Mouse (Mus musculus) left cerebral cortex, adult 9 months (tissue): ENCODE data around the gene Sh3bgr.

Experiments used
- DNase-seq, 2 experiments: peaks; one replicate each; pipeline ENCODE4 v3.0.0; 2022; ENCODE audit warnings: low spot score in 2 of 2

Sh3bgr gene

GRCm38 (mm10) chr16:96210856-96211255 lies 10.6 kb downstream of the Sh3bgr start:
- DNase-seq, result no peak

- no peak for DNase-seq
Observed at GRCm38 (mm10) chr16:96213027-96213426, 12.8 kb downstream of the Sh3bgr start.

- DNase-seq, result no peak
Observed at GRCm38 (mm10) chr16:96221491-96221890, 21.2 kb downstream of the Sh3bgr start.

GRCm38 (mm10) chr16:96221959-96222358 lies 21.7 kb downstream of the Sh3bgr start:
- no peak for DNase-seq

- no peak for DNase-seq
Observed at GRCm38 (mm10) chr16:96222452-96222851, 22.2 kb downstream of the Sh3bgr start.

- DNase-seq, result no peak
Observed at GRCm38 (mm10) chr16:96228438-96228837, 28.2 kb downstream of the Sh3bgr start.

GRCm38 (mm10) chr16:96229044-96229555 lies 28.9 kb downstream of the Sh3bgr start:
- DNase-seq, result no peak

GRCm38 (mm10) chr16:96230411-96230810 lies 30.2 kb downstream of the Sh3bgr start:
- peak in 1 of 2 experiments; percentile 75 for DNase-seq

GRCm38 (mm10) chr16:96231251-96231650 lies 31.0 kb downstream of the Sh3bgr start:
- DNase-seq, result no peak

- no peak for DNase-seq
Observed at GRCm38 (mm10) chr16:96231974-96232373, 31.7 kb downstream of the Sh3bgr start.

- DNase-seq, result no peak
Observed at GRCm38 (mm10) chr16:96233996-96234395, 33.7 kb downstream of the Sh3bgr start.

GRCm38 (mm10) chr16:96235366-96235970 lies 35.2 kb downstream of the Sh3bgr start, which contains the start of gene B3galt5:
TSS of gene B3galt5 (plus strand) at chr16:96235801.
- DNase-seq, result peak in 1 of 2 experiments; percentile 15

GRCm38 (mm10) chr16:96244496-96244895 lies 44.2 kb downstream of the Sh3bgr start:
- DNase-seq, result no peak

- DNase-seq, result peak in 1 of 2 experiments; percentile 45
Observed at GRCm38 (mm10) chr16:96249635-96250034, 49.4 kb downstream of the Sh3bgr start.

- no peak for DNase-seq
Observed at GRCm38 (mm10) chr16:96252146-96252545, 51.9 kb downstream of the Sh3bgr start.

GRCm38 (mm10) chr16:96258429-96258828 lies 58.2 kb downstream of the Sh3bgr start:
- DNase-seq, result no peak

- no peak for DNase-seq
Observed at GRCm38 (mm10) chr16:96271736-96272135, 71.5 kb downstream of the Sh3bgr start.

- DNase-seq, result peak in 1 of 2 experiments; percentile 52
Observed at GRCm38 (mm10) chr16:96272929-96273619, 72.8 kb downstream of the Sh3bgr start.

- no peak for DNase-seq
Observed at GRCm38 (mm10) chr16:96276596-96276995, 76.3 kb downstream of the Sh3bgr start.
